Mouse (Mus musculus): ENCODE data around the gene Pgp. TPM values are rescaled to one million over a fixed set of nuclear protein-coding genes. Genes with fewer than 3 reads are reported as not detected.

Pgp gene
- total RNA-seq, 2 experiments from 2014 or later = 44.0 to 49.2 TPM

GRCm38 (mm10) chr17:24520450-24520849 is 50.3 kb downstream of the Pgp start:
- no peak for DNase-seq

Other genes with a start within 250 kb of the Pgp start
- 1 to 10 TPM; 7.2 to 9.8 TPM for gene Tedc2, start 249.5 kb upstream of the Pgp start, total RNA-seq (2021)
- 10 to 100 TPM in 1 of 2 experiments, 1 to 10 TPM in 1; 10.0 to 15.9 TPM for gene Ccnf, start 218.9 kb upstream of the Pgp start, total RNA-seq (2021)
- gene Abca17, start 119.3 kb upstream of the Pgp start, total RNA-seq (2021) = under 1 TPM in 1 of 2 experiments, not detected in 1; 0.09 TPM
- 10 to 100 TPM; 21.8 to 28.3 TPM for gene Abca3, start 118.4 kb upstream of the Pgp start, total RNA-seq (2021)
- gene Rnps1, start 55.8 kb upstream of the Pgp start, total RNA-seq (2021) = 100 to 1,000 TPM in 1 of 2 experiments, 10 to 100 TPM in 1; 79.5 to 103 TPM
- gene Eci1, start 43.8 kb upstream of the Pgp start, total RNA-seq (2021) = 100 to 1,000 TPM; 654 to 683 TPM
- gene Dnase1l2, start 27.3 kb upstream of the Pgp start, total RNA-seq (2021) = 1 to 10 TPM in 1 of 2 experiments, under 1 TPM in 1; 0.96 to 3.0 TPM
- 10 to 100 TPM; 19.0 to 25.2 TPM for gene E4f1, start 79 bp upstream of the Pgp start, total RNA-seq (2021)
- under 1 TPM; 0.36 to 0.51 TPM for gene Bricd5, start 3.5 kb downstream of the Pgp start, total RNA-seq (2021)
- 10 to 100 TPM; 20.3 to 23.9 TPM for gene Mlst8, start 8.7 kb downstream of the Pgp start, total RNA-seq (2021)
- gene Caskin1, start 18.2 kb downstream of the Pgp start, total RNA-seq (2021) = 10 to 100 TPM; 11.1 to 26.5 TPM
- 100 to 1,000 TPM in 1 of 2 experiments, 10 to 100 TPM in 1; 83.5 to 104 TPM for gene Traf7, start 57.5 kb downstream of the Pgp start, total RNA-seq (2021)
- gene Rab26, start 63.8 kb downstream of the Pgp start, total RNA-seq (2021) = 1 to 10 TPM; 1.2 to 1.5 TPM
- gene Pkd1, start 79.4 kb downstream of the Pgp start, total RNA-seq (2021) = 10 to 100 TPM; 40.2 to 51.0 TPM
- gene Tsc2, start 162.2 kb downstream of the Pgp start, total RNA-seq (2021) = 100 to 1,000 TPM in 1 of 2 experiments, 10 to 100 TPM in 1; 84.9 to 110 TPM
- gene Nthl1, start 162.3 kb downstream of the Pgp start, total RNA-seq (2021) = 10 to 100 TPM in 1 of 2 experiments, 1 to 10 TPM in 1; 6.4 to 11.6 TPM
- 10 to 100 TPM; 66.9 to 72.8 TPM for gene Slc9a3r2, start 179.9 kb downstream of the Pgp start, total RNA-seq (2021)
- gene Npw, start 188.1 kb downstream of the Pgp start, total RNA-seq (2021) = not detected
- gene Zfp598, start 199.3 kb downstream of the Pgp start, total RNA-seq (2021) = 10 to 100 TPM; 38.9 to 42.2 TPM
- gene Syngr3, start 219.6 kb downstream of the Pgp start, total RNA-seq (2021) = 10 to 100 TPM in 1 of 2 experiments, 1 to 10 TPM in 1; 5.8 to 11.7 TPM
- 10 to 100 TPM; 36.0 to 36.8 TPM for gene Gfer, start 225.8 kb downstream of the Pgp start, total RNA-seq (2021)
- 1 to 10 TPM; 4.3 to 6.6 TPM for gene Noxo1, start 225.8 kb downstream of the Pgp start, total RNA-seq (2021)
- 10 to 100 TPM; 39.1 to 39.9 TPM for gene Tbl3, start 237.3 kb downstream of the Pgp start, total RNA-seq (2021)
- under 1 TPM in 1 of 2 experiments, not detected in 1; 0.24 TPM for gene Rnf151, start 247.7 kb downstream of the Pgp start, total RNA-seq (2021)
- gene Rps2, start 247.7 kb downstream of the Pgp start, total RNA-seq (2021) = 100 to 1,000 TPM; 785 to 825 TPM